Mouse (Mus musculus) left cerebral cortex, adult 18-20 months (tissue): ENCODE measurements around the gene Rpl41. TPM values are rescaled to one million over a fixed set of nuclear protein-coding genes. Genes with fewer than 3 reads are reported as not detected.
A peak's percentile ranks its signal among the peaks of the same experiment; 100 is the strongest.
"Not testable (repeated sequence)": the region's sequence is repeated elsewhere in the genome, so short reads cannot be mapped to it uniquely, and the experiment has no call there.

ENCODE experiments used
- DNase-seq, 2 experiments: peaks; one replicate each; pipeline ENCODE4 v3.0.0; 2021 to 2022; ENCODE audit warnings: low spot score in 2 of 2, mixed read lengths in 1 of 2
- total RNA-seq, 2 experiments: library from RNA; stranded (reverse); gene quantifications; 2 replicates each; pipeline ENCODE4 v1.2.3; 2021

Rpl41 gene
- total RNA-seq, 2 experiments from 2014 or later: 1,493 to 1,582 TPM

DNA sequence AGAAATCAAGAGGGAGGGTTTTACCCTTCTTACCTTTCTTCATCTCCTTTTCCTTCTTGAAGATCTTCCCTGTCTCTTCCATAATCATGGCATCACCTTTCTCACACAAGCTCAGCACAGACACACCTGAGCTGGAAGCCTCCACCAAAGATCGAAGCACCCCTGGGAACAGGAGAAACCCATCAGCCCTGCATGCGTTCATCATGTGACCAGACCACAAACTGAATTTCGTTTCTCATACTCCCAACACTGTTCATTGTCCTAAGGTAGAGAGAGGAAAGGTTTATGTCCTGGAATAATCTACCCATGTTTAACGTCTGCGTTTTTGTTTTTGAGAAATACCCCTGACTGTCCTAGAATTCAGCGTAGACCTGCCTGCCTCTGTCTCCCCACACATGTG, 14.4 kb upstream of the Rpl41 start:
- DNase-seq: no peak

DNA sequence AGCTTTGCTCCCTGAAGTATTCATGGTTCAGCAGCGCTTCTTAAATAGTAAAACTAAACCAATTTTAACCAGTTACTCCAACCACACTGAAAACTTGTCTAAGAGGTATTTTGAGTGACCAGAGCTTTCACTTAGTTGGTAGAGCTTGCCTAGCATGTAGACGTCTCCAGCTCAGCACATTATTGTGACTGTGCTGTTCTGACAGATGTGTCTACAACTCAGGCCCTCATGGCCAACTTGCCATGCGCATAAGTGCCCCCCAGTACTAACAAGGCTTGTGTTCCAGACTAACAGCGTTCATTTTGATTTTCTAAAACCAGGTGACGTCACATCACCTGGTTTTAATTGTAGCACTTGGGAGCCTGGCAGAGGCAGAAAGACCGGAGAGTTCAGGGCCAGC, 7.9 kb upstream of the Rpl41 start:
- no peak for DNase-seq

- no peak for DNase-seq
These were observed 7.2 kb upstream of the Rpl41 start for GRCm38 (mm10) chr10:128556286-128556685.

DNA sequence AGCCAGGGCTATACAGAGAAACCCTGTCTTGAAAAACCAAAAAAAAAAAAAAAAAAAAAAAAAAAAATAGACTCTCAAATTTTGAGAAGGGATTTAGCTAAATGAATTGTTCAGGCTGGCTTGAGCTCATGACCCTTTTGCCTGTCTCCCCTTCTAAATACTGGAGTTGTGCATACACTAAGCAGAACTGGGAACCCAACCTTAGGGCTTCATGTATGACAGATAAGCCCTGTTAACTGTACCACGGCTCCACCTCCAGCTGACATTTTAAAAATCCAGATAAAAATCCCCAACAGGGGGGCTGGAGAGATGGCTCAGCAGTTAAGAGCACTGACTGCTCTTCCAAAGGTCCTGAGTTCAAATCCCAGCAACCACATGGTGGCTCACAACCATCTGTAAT, 6.5 kb upstream of the Rpl41 start:
- not testable (repeated sequence) for DNase-seq

- not testable (repeated sequence) for DNase-seq
These were observed 1.2 kb upstream of the Rpl41 start for GRCm38 (mm10) chr10:128550144-128550823.

- DNase-seq: not testable (repeated sequence)
These were observed 565 bp upstream of the Rpl41 start for GRCm38 (mm10) chr10:128549682-128550057.

DNA sequence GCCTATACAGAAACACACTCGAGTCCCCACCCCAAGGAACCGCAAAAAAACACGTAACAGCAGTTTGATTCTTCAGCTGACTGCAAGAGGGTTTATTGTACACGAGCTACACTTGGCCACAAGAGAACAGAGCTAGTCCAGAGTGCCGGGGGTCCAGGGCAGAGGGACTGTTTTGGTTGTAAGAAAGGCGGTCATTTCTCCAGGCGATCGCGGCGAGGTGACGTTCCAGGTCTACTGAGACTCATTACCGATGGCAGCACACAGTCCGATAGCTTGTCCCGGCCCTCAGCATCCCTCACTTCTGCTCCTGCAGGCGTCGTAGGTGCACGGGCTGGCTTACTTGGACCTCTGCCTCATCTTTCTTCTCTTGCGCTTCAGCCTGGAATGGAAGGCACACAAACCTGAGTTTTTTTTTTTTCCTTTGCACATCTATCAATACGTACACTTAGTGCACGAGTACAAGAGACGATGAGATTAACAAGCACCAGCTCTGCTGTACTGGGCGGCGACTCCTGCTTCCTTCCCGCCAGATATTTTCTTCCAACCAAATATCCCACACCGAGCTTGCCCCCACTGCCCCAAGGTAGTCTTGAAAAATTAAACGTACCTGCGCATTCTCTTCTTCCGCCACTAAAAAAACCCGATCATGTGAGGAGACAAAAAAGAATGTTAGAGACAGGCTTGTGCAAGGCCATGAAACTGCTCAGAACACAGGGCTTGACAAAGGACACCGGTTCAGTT, 884 bp downstream of the Rpl41 start:
- DNase-seq: peak in 1 of 2 experiments; percentile 40

DNA sequence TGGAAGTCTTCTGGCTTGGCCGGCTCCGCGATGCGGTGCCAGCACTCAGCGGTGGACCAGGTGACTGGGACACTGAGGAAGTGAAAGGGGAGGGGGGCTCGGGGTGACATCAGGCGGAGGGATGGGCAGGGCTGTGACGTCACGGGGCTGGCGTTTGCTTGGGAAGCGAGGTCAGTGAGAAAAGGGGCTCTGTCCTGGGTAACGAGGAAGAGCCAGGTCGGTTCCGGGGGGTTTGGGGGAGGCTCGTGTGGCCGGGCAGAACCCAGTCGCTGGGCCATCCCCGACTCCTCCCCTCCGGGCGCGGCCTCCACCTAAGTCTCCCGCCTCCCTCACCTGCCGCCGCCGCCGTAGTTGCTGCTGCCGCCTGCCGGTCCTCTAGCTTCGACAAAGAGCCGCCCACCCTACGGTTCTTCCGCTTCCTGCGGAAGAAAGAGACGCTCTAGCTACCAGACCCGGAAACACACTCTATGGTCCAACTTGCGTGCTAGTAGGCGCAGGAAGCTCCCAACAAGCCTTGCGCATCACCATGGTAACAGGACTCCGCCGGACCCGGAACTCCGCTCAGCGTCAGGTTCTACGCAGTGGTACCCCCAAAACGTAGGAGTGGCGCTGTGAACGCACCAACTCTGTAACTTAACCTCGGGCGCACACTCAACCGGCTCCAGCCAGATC, 1.6 kb downstream of the Rpl41 start, which contains the start of gene Zc3h10:
Gene Zc3h10 (minus strand): TSS at position 414 of the 672 bp plus-strand sequence.
- peak; percentile 95 for DNase-seq

DNA sequence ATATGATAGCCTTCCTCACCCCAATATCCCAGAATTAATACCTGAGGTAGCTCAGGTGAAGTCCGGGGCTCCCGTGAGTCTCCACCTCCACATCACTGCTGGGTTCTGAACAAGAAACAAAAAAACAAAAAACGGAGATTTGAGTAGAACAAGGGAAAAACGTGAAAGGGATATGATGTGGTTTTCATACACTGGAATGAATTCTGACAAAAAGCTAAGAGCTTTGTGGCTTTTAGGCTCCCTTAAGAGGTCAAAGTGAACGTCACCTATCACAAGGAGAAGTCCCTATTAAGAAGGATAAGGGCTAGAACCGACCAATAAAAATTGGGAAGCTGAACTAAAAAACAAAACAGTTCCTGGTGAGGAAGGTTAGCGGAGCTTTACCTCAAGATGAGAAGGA, 2.3 kb downstream of the Rpl41 start:
- DNase-seq: no peak

DNA sequence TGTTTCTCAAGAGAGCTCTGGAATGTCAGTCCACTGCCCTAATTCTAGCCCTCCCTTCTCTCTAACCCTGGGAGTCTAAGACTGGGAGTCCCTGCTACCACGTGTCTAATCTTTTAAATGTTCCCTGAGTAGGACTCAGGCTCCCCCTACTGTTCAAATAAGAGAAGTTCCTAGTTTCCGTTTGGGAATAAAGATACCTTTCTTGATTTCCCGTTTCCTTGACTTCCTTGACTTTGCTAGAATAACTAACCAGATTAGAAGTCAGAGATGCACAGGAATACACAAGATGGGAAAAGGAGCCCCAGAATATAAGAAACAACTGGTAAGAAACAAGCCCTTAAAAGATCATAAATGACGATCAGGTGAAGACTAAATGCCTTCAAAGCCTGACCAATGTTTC, 2.7 kb downstream of the Rpl41 start:
- no peak for DNase-seq

DNA sequence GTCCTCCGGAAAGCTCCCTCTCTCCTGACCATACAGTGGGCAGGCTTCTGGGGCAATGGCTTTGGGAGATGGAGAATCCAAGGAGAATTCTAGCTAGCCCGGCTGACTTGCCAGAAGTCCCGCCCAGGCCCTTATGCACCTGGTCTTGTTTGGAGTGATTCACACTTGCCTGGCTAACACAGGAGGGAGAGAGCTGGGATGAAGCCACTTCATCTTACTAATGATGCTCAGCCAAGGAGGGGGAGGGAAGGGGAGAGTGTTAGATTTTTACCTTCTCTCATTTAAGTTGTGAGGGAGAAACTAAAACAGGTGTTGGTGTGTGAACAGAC, 3.6 kb downstream of the Rpl41 start:
- DNase-seq: no peak

DNA sequence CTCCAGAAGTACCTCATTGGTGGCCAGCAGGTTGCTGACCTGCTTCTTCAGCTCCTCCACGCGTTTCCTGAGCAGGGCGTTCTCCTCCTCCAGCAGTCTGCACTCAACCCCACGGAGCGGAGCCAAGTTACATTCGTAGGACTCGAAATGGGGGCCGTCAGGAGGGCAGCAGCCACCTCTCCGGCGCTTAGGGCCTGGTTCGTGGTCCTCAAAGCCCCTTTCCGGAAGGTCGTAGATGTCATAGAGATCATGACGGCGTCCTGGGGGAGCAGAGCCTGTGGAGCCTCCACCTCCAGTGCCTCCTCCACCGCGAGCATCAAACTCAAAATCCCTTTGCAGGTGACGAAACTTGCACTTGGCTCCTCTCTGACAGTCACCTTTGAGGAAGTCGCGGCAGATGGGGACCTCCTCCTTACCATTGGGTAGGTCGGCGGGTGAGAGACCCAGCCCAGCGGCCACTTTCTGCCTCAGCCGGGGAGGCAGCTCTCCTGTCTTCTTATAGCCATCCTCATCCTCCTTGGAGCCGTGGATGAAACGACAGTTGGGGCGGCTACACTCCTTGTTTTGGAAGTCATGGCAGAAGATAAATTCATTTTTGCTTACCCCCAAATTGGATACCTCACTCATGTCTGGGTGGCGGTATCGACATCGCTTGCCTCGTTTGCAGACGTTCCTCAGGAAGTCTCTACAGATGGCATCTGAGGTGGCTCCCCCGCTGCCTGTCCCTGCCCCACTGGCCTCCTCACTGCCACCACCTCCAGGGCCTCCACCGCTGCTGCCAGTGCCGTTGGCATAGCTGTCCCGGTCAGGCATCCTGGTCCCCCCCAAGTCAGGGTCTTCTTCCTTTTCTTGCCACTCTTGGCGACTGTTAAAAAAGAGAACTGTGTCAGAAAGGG, 4.2 kb downstream of the Rpl41 start:
- no peak for DNase-seq

DNA sequence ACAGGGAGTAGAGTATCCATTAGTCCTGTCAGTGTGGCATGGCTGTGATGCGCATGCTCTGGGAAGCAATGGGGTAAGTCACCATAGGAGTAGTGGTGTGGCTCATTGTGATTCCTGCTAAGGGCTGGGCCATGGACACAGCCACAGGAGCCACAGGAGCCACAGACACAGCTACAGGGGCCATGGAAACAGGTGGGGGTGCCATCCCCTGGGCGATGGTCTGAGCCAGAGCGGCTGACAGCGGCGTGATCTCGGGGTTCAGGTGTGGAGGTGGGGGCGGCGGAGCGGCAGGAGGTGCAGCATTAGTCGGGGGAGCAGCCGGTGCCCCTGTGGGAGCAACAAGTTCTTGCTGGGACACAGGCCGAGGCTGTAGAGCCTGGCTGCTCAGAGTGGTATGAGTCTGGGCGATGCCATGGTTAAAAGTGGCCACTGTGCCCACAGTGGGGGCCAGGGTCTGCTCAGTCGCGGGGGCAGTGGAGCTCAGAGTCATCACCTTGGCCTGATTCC, 4.9 kb downstream of the Rpl41 start:
- DNase-seq: no peak

GRCm38 (mm10) chr10:128543100-128543499, 6.0 kb downstream of the Rpl41 start:
- DNase-seq: no peak

- DNase-seq: no peak
These were observed 10.7 kb downstream of the Rpl41 start for GRCm38 (mm10) chr10:128538340-128538870.

- DNase-seq: peak; percentile 86 to 87
These were observed 12.7 kb downstream of the Rpl41 start for GRCm38 (mm10) chr10:128536266-128536940.

DNA sequence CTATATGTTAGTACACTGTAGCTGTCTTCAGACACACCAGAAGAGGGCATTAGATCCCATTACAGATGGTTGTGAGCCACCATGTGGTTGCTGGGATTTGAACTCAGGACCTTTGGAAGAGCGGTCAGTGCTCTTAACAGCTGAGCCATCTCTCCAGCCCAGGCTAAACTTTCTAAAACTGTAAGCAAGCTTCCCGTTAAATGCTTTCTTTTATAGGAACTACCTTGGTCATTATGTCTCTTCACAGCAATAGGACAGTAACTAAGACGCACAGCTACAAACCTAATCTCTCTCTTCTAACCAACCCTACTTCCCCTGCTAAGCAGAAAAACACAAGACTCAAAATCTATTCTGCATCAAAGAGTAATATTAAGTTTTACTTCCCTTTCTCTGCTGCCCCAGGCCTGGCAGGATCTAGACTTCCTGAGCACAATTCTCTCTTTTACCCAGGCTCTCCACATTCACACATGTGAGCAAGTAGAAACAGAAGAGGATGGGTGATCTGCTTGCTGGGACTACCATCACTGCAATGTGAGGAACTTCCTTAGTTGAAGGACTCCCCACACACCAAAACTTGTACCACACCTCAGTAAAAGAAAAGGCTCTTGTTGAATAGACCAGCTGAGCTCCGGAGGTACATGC, 13.4 kb downstream of the Rpl41 start:
- no peak for DNase-seq

- no peak for DNase-seq
These were observed 13.9 kb downstream of the Rpl41 start for GRCm38 (mm10) chr10:128535206-128535605.
